Mouse (Mus musculus) lung, adult 2 months (tissue): Measurements from ENCODE around the gene Acod1.

Experiments used
- CTCF ChIP-seq: fragments of 200-500 bp; IDR thresholded peaks from 2 replicates; pipeline ENCODE4 v1.5.1; 2011; ENCODE audit warnings: mild to moderate bottlenecking, low read length, control low read depth; ENCODE audit not compliant: insufficient read depth
- POLR2A ChIP-seq: fragments of 200-500 bp; IDR thresholded peaks from 2 replicates; pipeline ENCODE4 v1.6.1; 2011; ENCODE audit warnings: low read depth, mild to moderate bottlenecking, control low read depth, low read length, borderline replicate concordance; ENCODE audit errors: extremely low read depth

- TF ChIP-seq CTCF, result no peak
- no peak for TF ChIP-seq POLR2A
Observed at GRCm38 (mm10) chr14:103058998-103059397, 12.2 kb downstream of the Acod1 start.
